Comparison of ENCODE assay signal across 18 mouse cellular contexts in the genomic region with DNA sequence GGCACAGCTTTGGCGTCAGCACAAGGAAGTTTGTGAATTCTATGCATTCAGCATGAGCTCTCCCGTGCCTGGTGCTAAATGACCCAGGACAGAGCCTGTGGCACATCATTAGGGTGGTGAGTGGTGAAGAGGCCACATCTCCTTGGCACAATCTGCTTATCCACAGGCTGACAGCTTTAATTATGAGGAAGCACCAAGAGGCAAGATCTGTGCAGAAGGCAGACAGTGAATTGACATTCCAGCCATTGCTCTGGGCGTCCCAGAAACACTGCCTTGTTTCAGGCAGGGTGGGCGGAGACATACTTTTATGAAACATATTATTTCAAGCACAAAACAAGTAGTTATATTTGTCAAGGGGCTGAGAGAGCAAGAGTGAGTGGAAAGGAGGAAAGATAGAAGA. TPM values are rescaled to one million over a fixed set of nuclear protein-coding genes. Genes with fewer than 3 reads are reported as not detected.
A peak's percentile ranks its signal among the peaks of the same experiment; 100 is the strongest.
DNase-seq lines count a peak whose midpoint lies in the region; ATAC-seq and TF ChIP-seq lines count a peak whose summit lies in the region.
"Had no signal": no experiment of that assay in that cellular context is flagged by ENCODE, and none has a peak within 500 bp of the region (broad histone marks: within the 10 kb centered on the region; RNA-seq: fewer than 3 reads in every experiment).

No protein-coding gene starts in this region.

- ATAC-seq in frontal cortex, adult (ENCODE audit: low TSS enrichment) = peak; percentile 78
- ATAC-seq in midbrain, embryonic 11.5 days (ENCODE audit: low FRiP score) = no peak
- no peak for ATAC-seq in midbrain, postnatal 0 days (ENCODE audit: low FRiP score)
- ATAC-seq in liver, embryonic 11.5 days (replicated peaks; ENCODE audit: low FRiP score) = no peak
- ATAC-seq: activated CD4-positive, CD25-positive, alpha-beta regulatory T cell, adult 4 months; forebrain, embryonic 16.5 days; inflammation-experienced regulatory T-cells, adult 6 months; midbrain, embryonic 15.5 days; Patski had no signal

- H3K9ac ChIP-seq in midbrain, embryonic 11.5 days (ENCODE audit: low read length) = no peak overlapping the region
- no peak overlapping the region for H3K9ac ChIP-seq in midbrain, postnatal 0 days (replicated peaks; ENCODE audit: low read length, poor library complexity, severe bottlenecking)
- H3K9ac ChIP-seq in liver, embryonic 11.5 days (ENCODE audit: low read depth, low read length) = no peak overlapping the region
- H3K9ac ChIP-seq: hindbrain, embryonic 12.5 days; limb, embryonic 13.5 days; midbrain, embryonic 15.5 days had no signal

- H3K4me2 ChIP-seq in midbrain, embryonic 11.5 days = no peak overlapping the region
- H3K4me2 ChIP-seq in midbrain, postnatal 0 days (ENCODE audit: low read depth, low read length, poor library complexity, severe bottlenecking) = no peak overlapping the region
- H3K4me2 ChIP-seq in liver, embryonic 11.5 days = no peak overlapping the region
- H3K4me2 ChIP-seq: hindbrain, embryonic 12.5 days; limb, embryonic 13.5 days; midbrain, embryonic 15.5 days had no signal

- H3K27ac ChIP-seq in kidney, adult 2 months (ENCODE audit: insufficient read depth, low read depth, low read length) = 0 out of 2 replicates have a peak overlapping the region, but pooled peaks have one; percentile 22
- H3K27ac ChIP-seq in midbrain, embryonic 11.5 days (ENCODE audit: low read depth, low read length) = no peak overlapping the region
- H3K27ac ChIP-seq in midbrain, postnatal 0 days (ENCODE audit: low read depth, low read length) = no peak overlapping the region
- no peak overlapping the region for H3K27ac ChIP-seq in liver, embryonic 11.5 days (ENCODE audit: low read depth, low read length)
- H3K27ac ChIP-seq: hindbrain, embryonic 12.5 days; limb, embryonic 13.5 days; midbrain, embryonic 15.5 days had no signal

- H3K36me3 ChIP-seq in kidney, adult 2 months (ENCODE audit: control insufficient read depth, insufficient read depth, low read length) = no peaks in the 10 kb centered on the region
- H3K36me3 ChIP-seq in midbrain, embryonic 11.5 days (ENCODE audit: control insufficient read depth, insufficient read depth, low read length) = no peaks in the 10 kb centered on the region
- no peaks in the 10 kb centered on the region for H3K36me3 ChIP-seq in midbrain, postnatal 0 days (ENCODE audit: insufficient read depth, low read length)
- no peaks in the 10 kb centered on the region for H3K36me3 ChIP-seq in liver, embryonic 11.5 days (ENCODE audit: control insufficient read depth, insufficient read depth, low read length)
- H3K36me3 ChIP-seq: hindbrain, embryonic 12.5 days; limb, embryonic 13.5 days; midbrain, embryonic 15.5 days had no signal

- H3K27me3 ChIP-seq in kidney, adult 2 months (replicated peaks; ENCODE audit: control insufficient read depth, insufficient read depth, low read length) = no peaks in the 10 kb centered on the region
- no peaks in the 10 kb centered on the region; the same call in 1 of the 2 replicates for H3K27me3 ChIP-seq in midbrain, embryonic 11.5 days (ENCODE audit: control insufficient read depth, insufficient read depth, low read length)
- no peaks in the 10 kb centered on the region for H3K27me3 ChIP-seq in midbrain, postnatal 0 days (ENCODE audit: insufficient read depth, low read length)
- no peaks in the 10 kb centered on the region for H3K27me3 ChIP-seq in liver, embryonic 11.5 days (replicated peaks; ENCODE audit: control insufficient read depth, insufficient read depth, low read length)
- H3K27me3 ChIP-seq: hindbrain, embryonic 12.5 days; limb, embryonic 13.5 days; midbrain, embryonic 15.5 days; Patski had no signal

- WGBS in kidney, adult 2 months = 62% methylated on average over 4 of the region's 4 CpGs
- WGBS in midbrain, embryonic 11.5 days = 74% methylated on average over 4 of the region's 4 CpGs
- 53% methylated on average over 4 of the region's 4 CpGs for WGBS in midbrain, postnatal 0 days
- 59% methylated on average over 4 of the region's 4 CpGs for WGBS in liver, embryonic 11.5 days

- H3K4me1 ChIP-seq in kidney, adult 2 months (ENCODE audit: control insufficient read depth, insufficient read depth, low read length) = peaks cover 3% of the 10 kb centered on the region; the same call in 1 of the 2 replicates
- H3K4me1 ChIP-seq in midbrain, embryonic 11.5 days (ENCODE audit: control insufficient read depth, insufficient read depth, low read length) = no peaks in the 10 kb centered on the region
- no peaks in the 10 kb centered on the region for H3K4me1 ChIP-seq in midbrain, postnatal 0 days (ENCODE audit: insufficient read depth, low read length)
- H3K4me1 ChIP-seq in liver, embryonic 11.5 days (replicated peaks; ENCODE audit: control insufficient read depth, insufficient read depth, low read length) = peaks cover 2% of the 10 kb centered on the region; the same call in 1 of the 2 replicates
- H3K4me1 ChIP-seq: midbrain, embryonic 15.5 days had no signal

- no peak for TF ChIP-seq CTCF in kidney, adult 2 months (conservative IDR thresholded peaks at IDR 0.05; ENCODE audit: insufficient read depth, insufficient read length, low read depth, low read length)
- no peak for TF ChIP-seq CTCF in midbrain, postnatal 0 days (IDR thresholded peaks at IDR 0.05)

- no peak for TF ChIP-seq POLR2A in kidney, adult 2 months (IDR thresholded peaks at IDR 0.05; ENCODE audit: low read depth, low read length)

- no peak for DNase-seq in frontal cortex, adult 2 months (ENCODE audit: extremely low spot score in 1 of 2, low spot score in 1 of 2)
- no peak for DNase-seq in kidney, adult 2 months
- no peak for DNase-seq in kidney, postnatal 36 days
- DNase-seq in midbrain, embryonic 11.5 days (ENCODE audit: low spot score, missing footprints) = peak; percentile 62
- no peak for DNase-seq in midbrain, postnatal 0 days (ENCODE audit: low spot score)
- DNase-seq in yolk sac, embryonic 10.5 days (ENCODE audit: low spot score) = peak; percentile 2
- DNase-seq in liver, embryonic 11.5 days (ENCODE audit: low spot score) = no peak
- DNase-seq: cerebellum, adult 2 months; right cerebral cortex, postnatal 14 days had no signal

- H3K9me3 ChIP-seq in midbrain, embryonic 11.5 days (ENCODE audit: control insufficient read depth, low read length) = no peaks in the 10 kb centered on the region
- H3K9me3 ChIP-seq in midbrain, postnatal 0 days (ENCODE audit: low read length) = no peaks in the 10 kb centered on the region
- no peaks in the 10 kb centered on the region for H3K9me3 ChIP-seq in liver, embryonic 11.5 days (ENCODE audit: control insufficient read depth, low read length)
- H3K9me3 ChIP-seq: hindbrain, embryonic 12.5 days; limb, embryonic 13.5 days; midbrain, embryonic 15.5 days had no signal

- H3K4me3 ChIP-seq in kidney, adult 2 months (ENCODE audit: insufficient read depth, low read depth, low read length) = no peak overlapping the region
- H3K4me3 ChIP-seq in midbrain, embryonic 11.5 days (ENCODE audit: low read depth, low read length) = no peak overlapping the region
- no peak overlapping the region for H3K4me3 ChIP-seq in midbrain, postnatal 0 days (ENCODE audit: low read depth, low read length)
- no peak overlapping the region for H3K4me3 ChIP-seq in liver, embryonic 11.5 days (ENCODE audit: low read depth, low read length)
- H3K4me3 ChIP-seq: hindbrain, embryonic 12.5 days; limb, embryonic 13.5 days; midbrain, embryonic 15.5 days had no signal

RNA-seq across cellular contexts. Expression of gene Armc2, which starts 18.6 kb away (rescaled TPM):
- polyA plus RNA-seq in frontal cortex, adult 2 months (2012; rRNA removed) = 11.6 and 15.1 TPM in 2 replicates
- 0.24 and 0.50 TPM in 2 replicates for polyA plus RNA-seq in kidney, adult 2 months (2012; rRNA removed)
- polyA plus RNA-seq in midbrain, embryonic 11.5 days (2014; fragmentation: Nextera tagmentation; extraction: Ambion mirVana) = 2.4 and 3.8 TPM in 2 replicates
- total RNA-seq in midbrain, postnatal 0 days (2014; rRNA removed) = 6.3 and 8.7 TPM in 2 replicates
- 11.4 and 13.6 TPM in 2 replicates for polyA plus RNA-seq in midbrain, postnatal 0 days (2015; fragmentation: Nextera tagmentation; extraction: Ambion mirVana)
- 0.39 and 1.0 TPM in 2 replicates for polyA plus RNA-seq in liver, embryonic 11.5 days (2014; fragmentation: Nextera tagmentation; extraction: Ambion mirVana)
- total RNA-seq: megakaryocyte, adult 5-6 weeks had no signal

Comparison
In these comparisons a context has a peak if more than half of its experiments do, and no peak if none do; other contexts are left out.
1. DNase-seq: peak in midbrain, embryonic 11.5 days (single experiment) and yolk sac, embryonic 10.5 days (single experiment); none in frontal cortex, adult 2 months (0 of 2), kidney, adult 2 months (single experiment), kidney, postnatal 36 days (0 of 2), midbrain, postnatal 0 days (single experiment) and liver, embryonic 11.5 days (single experiment).